Mouse (Mus musculus): ENCODE data around the gene Gramd1b. TPM values are rescaled to one million over a fixed set of nuclear protein-coding genes. Genes with fewer than 3 reads are reported as not detected.

Gramd1b gene
- total and polyA plus RNA-seq, 2 experiments from 2014 or later: 16.7 to 57.2 TPM

DNA sequence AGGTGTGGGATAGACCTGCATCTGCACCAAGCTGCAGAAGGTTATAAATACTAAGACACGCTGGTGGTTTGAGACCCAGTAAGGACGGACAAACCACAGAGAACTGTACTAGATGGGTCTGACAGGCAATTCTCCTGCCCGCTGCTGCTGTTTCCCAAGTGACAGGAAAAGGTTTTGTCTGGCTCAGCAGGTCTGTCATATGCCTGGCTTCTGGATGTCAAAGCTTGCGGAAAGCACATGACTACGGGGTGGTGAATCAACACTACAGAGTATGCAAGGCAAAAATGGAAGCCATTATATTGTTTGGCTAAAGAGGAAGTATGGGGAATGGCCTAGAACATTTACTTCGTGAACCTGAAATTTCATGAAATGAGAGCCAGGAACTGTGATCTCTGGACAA, 10.1 kb downstream of the Gramd1b start:
- no peak overlapping the region for H3K9ac ChIP-seq (replicated peaks; ENCODE audit: low read length)
- no peaks in the 10 kb centered on the region for H3K27me3 ChIP-seq (ENCODE audit: insufficient read depth, low read length)
- ATAC-seq: no peak
- no peak for DNase-seq (ENCODE audit: low spot score)
- H3K9me3 ChIP-seq (ENCODE audit: low read length): no peaks in the 10 kb centered on the region
- H3K4me3 ChIP-seq (ENCODE audit: low read length): no peak overlapping the region
- no peak overlapping the region for H3K4me2 ChIP-seq (ENCODE audit: low read depth, low read length)
- H3K4me1 ChIP-seq (ENCODE audit: insufficient read depth, low read length): peaks cover 5% of the 10 kb centered on the region; the same call in 1 of the 2 replicates
- no peak overlapping the region for H3K27ac ChIP-seq
- no peak for TF ChIP-seq CTCF (IDR thresholded peaks at IDR 0.05; ENCODE audit: low read depth)
- 75% methylated on average over 6 of the region's 6 CpGs for WGBS
- no peaks in the 10 kb centered on the region for H3K36me3 ChIP-seq (ENCODE audit: insufficient read depth, low read length)

DNA sequence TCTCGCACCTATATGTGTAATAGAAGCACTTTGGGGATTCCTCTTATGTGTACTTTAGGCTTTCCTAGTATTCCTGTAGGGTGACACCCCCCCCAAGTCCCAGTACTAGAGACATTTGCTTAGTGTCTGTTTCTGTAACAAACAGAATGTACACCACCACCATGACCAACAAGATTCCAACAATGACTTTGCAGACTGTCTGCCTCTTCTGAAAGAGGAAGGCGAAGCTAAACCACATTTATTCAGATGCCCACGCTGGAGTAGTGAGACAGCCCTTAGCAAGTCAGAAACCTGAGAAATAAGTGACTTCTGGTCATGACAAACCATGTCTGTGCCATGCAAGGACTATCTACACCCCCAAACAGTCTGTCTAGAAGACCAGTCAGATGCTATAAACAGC, 11.9 kb downstream of the Gramd1b start:
- H3K4me2 ChIP-seq (ENCODE audit: low read depth, low read length): no peak overlapping the region
- ATAC-seq: no peak
- no peak for DNase-seq (ENCODE audit: low spot score)
- H3K9me3 ChIP-seq (ENCODE audit: low read length): no peaks in the 10 kb centered on the region
- H3K36me3 ChIP-seq (ENCODE audit: insufficient read depth, low read length): no peaks in the 10 kb centered on the region
- no peak for TF ChIP-seq CTCF (IDR thresholded peaks at IDR 0.05; ENCODE audit: low read depth)
- 90% methylated on average over 3 of the region's 3 CpGs for WGBS
- H3K4me1 ChIP-seq (ENCODE audit: insufficient read depth, low read length): peaks cover 5% of the 10 kb centered on the region; the same call in 1 of the 2 replicates
- H3K27me3 ChIP-seq (ENCODE audit: insufficient read depth, low read length): no peaks in the 10 kb centered on the region
- H3K9ac ChIP-seq (replicated peaks; ENCODE audit: low read length): no peak overlapping the region
- no peak overlapping the region for H3K4me3 ChIP-seq (ENCODE audit: low read length)
- H3K27ac ChIP-seq: no peak overlapping the region

DNA sequence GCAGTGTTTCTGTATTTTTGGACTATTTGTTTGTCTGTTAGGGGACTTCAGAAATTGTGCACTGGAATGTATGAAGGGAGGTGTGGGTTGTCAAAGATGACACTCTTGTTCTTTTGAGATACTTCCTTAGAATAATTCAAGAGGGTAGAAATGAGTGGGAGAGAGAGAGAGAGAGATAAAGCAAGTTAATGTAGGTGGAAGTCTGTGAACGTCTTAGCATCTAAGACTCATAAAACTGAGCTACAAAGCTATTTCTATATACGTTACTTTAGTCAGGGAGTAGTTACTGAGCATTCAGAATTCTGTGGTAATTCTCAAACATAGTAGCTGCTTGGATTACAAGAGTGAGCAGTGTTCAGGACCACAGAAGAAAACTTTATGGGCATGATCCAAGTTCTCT, 19.2 kb downstream of the Gramd1b start:
- H3K36me3 ChIP-seq (ENCODE audit: insufficient read depth, low read length): no peaks in the 10 kb centered on the region
- no peak for ATAC-seq
- H3K27me3 ChIP-seq (ENCODE audit: insufficient read depth, low read length): no peaks in the 10 kb centered on the region
- H3K9ac ChIP-seq (replicated peaks; ENCODE audit: low read length): no peak overlapping the region
- DNase-seq (ENCODE audit: low spot score): no peak
- no peak for TF ChIP-seq CTCF (IDR thresholded peaks at IDR 0.05; ENCODE audit: low read depth)
- no peaks in the 10 kb centered on the region for H3K4me1 ChIP-seq (ENCODE audit: insufficient read depth, low read length)
- H3K27ac ChIP-seq: no peak overlapping the region
- H3K9me3 ChIP-seq (ENCODE audit: low read length): no peaks in the 10 kb centered on the region
- H3K4me2 ChIP-seq (ENCODE audit: low read depth, low read length): no peak overlapping the region
- H3K4me3 ChIP-seq (ENCODE audit: low read length): no peak overlapping the region
- 86% methylated on average over 2 of the region's 2 CpGs for WGBS

DNA sequence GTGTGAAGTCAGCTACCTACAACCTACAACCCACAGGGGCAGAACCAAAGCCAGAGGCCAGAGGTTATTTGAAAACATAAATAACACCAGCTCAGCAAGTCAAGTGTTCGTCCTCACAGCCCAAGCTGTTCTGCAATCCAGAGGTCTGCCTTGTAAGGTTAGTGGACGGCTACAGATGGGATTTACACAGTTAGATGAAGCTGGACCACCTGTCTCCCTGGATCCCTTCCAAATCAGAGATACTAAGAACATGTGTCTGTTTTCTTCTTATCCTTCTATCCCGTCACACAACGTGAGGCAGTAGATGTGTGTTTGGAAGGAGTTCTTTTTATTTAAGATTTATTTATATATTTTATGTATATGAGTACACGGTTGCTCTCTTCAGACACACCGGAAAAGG, 21.7 kb downstream of the Gramd1b start:
- WGBS: 70% methylated on average over 6 of the region's 6 CpGs
- no peaks in the 10 kb centered on the region for H3K36me3 ChIP-seq (ENCODE audit: insufficient read depth, low read length)
- no peak overlapping the region for H3K4me2 ChIP-seq (ENCODE audit: low read depth, low read length)
- H3K9me3 ChIP-seq (ENCODE audit: low read length): no peaks in the 10 kb centered on the region
- DNase-seq (ENCODE audit: low spot score) (peak; percentile 63), ATAC-seq (peak; percentile 56; the same call in 1 of the 2 replicates)
- no peaks in the 10 kb centered on the region for H3K4me1 ChIP-seq (ENCODE audit: insufficient read depth, low read length)
- no peak overlapping the region for H3K27ac ChIP-seq
- no peaks in the 10 kb centered on the region for H3K27me3 ChIP-seq (ENCODE audit: insufficient read depth, low read length)
- TF ChIP-seq CTCF (IDR thresholded peaks at IDR 0.05; ENCODE audit: low read depth): no peak
- no peak overlapping the region for H3K4me3 ChIP-seq (ENCODE audit: low read length)
- no peak overlapping the region for H3K9ac ChIP-seq (replicated peaks; ENCODE audit: low read length)

DNA sequence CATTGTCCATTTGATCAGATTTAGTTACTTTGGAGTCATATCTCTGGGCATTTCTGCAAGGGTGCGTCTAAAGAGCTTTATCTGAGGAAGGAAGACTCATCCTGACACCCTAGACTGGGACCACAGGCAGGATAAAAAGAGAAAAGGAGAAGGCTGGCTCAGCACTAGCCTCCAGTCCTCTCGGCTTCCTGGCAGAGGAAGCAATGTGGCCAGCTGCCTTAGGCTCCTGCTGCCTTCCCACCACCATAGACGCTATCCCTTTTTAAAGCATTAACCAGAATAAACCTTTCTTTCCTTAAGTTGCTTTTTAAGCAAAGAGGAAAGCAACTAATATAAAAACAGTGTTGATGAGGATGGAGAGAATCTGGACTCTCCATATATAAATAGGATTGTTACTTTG, 24.6 kb downstream of the Gramd1b start:
- WGBS: 67% methylated on average over 3 of the region's 3 CpGs
- no peak overlapping the region for H3K27ac ChIP-seq
- H3K9ac ChIP-seq (replicated peaks; ENCODE audit: low read length): no peak overlapping the region
- ATAC-seq (no peak), DNase-seq (ENCODE audit: low spot score) (no peak)
- no peaks in the 10 kb centered on the region for H3K27me3 ChIP-seq (ENCODE audit: insufficient read depth, low read length)
- H3K9me3 ChIP-seq (ENCODE audit: low read length): no peaks in the 10 kb centered on the region
- H3K36me3 ChIP-seq (ENCODE audit: insufficient read depth, low read length): no peaks in the 10 kb centered on the region
- no peak for TF ChIP-seq CTCF (IDR thresholded peaks at IDR 0.05; ENCODE audit: low read depth)
- H3K4me3 ChIP-seq (ENCODE audit: low read length): no peak overlapping the region
- no peak overlapping the region for H3K4me2 ChIP-seq (ENCODE audit: low read depth, low read length)
- no peaks in the 10 kb centered on the region for H3K4me1 ChIP-seq (ENCODE audit: insufficient read depth, low read length)

DNA sequence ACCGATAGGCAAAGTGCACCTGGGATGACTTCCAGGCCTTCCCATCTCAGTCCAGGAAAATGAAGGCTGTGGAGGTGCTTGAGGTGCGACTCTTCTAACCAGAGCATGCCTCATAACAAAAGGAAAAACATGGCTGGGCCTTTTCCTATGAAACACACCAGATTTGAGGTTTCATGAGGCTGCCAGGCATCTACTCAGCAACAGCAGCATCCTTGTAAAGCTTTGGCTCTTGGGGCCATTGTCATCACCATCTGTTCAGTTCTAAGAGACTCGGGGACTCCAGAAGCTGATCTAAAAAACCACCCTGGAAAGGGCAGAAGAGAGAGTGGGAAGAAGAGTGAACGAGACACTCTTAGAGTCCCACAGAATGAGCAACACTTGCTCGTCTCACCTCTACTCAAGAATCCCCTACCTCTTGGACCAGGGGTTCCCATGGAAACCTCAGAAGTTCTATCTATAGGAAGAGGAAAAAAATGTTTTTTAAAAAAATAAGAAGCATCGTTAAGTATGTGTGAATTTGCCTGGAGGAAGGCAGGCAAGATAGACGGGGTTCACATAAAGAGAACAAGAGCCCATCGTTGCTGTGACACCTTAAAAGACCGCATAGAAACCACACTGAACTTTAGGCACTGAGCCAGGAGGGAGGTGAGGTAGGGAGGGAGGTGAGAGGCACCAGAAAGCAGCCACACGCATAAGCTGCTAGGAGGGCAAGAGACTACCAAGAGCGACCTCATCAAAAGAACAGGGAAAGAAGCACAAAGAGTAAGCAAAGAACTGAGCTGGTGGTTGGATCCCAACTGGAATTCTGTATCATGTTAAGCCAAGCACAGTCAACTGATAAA, 25.5 kb downstream of the Gramd1b start:
- H3K27ac ChIP-seq: no peak overlapping the region

DNA sequence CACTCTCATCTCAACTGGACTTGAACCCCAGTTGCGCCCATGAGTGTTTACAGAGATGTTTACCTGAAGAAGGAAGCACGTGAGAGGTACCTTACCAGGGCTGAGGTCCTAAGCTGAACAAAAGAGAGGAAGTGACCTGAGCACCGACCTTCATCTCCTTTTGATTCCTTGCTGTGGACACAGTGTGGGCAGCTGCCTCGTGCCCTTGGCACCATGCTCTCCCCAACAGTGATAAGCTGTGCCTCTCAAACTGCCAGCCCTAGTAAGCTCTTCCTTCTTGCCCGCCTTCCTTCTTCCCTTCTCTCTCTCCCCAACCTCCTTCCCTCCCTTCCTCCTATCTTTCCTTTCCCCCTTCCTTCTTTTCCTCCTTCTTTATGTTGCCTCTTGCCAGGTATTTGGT, 26.3 kb downstream of the Gramd1b start:
- H3K4me3 ChIP-seq (ENCODE audit: low read length): no peak overlapping the region
- H3K36me3 ChIP-seq (ENCODE audit: insufficient read depth, low read length): no peaks in the 10 kb centered on the region
- 83% methylated on average over 5 of the region's 5 CpGs for WGBS
- no peak overlapping the region for H3K4me2 ChIP-seq (ENCODE audit: low read depth, low read length)
- ATAC-seq (no peak), DNase-seq (ENCODE audit: low spot score) (no peak)
- no peaks in the 10 kb centered on the region for H3K4me1 ChIP-seq (ENCODE audit: insufficient read depth, low read length)
- no peaks in the 10 kb centered on the region for H3K27me3 ChIP-seq (ENCODE audit: insufficient read depth, low read length)
- TF ChIP-seq CTCF (IDR thresholded peaks at IDR 0.05; ENCODE audit: low read depth): no peak
- H3K27ac ChIP-seq: no peak overlapping the region
- no peaks in the 10 kb centered on the region for H3K9me3 ChIP-seq (ENCODE audit: low read length)
- no peak overlapping the region for H3K9ac ChIP-seq (replicated peaks; ENCODE audit: low read length)

More for the DNA sequence above, 25.5 kb downstream of the Gramd1b start:
- ATAC-seq (0 out of 2 replicates have a peak, but pooled peaks have one; percentile 18), DNase-seq (ENCODE audit: low spot score) (peak; percentile 15)
- WGBS: 68% methylated on average over 11 of the region's 11 CpGs
- H3K4me3 ChIP-seq (ENCODE audit: low read length): no peak overlapping the region
- no peak overlapping the region for H3K9ac ChIP-seq (replicated peaks; ENCODE audit: low read length)
- H3K27me3 ChIP-seq (ENCODE audit: insufficient read depth, low read length): no peaks in the 10 kb centered on the region
- H3K9me3 ChIP-seq (ENCODE audit: low read length): no peaks in the 10 kb centered on the region
- H3K4me2 ChIP-seq (ENCODE audit: low read depth, low read length): no peak overlapping the region
- TF ChIP-seq CTCF (IDR thresholded peaks at IDR 0.05; ENCODE audit: low read depth): no peak
- H3K4me1 ChIP-seq (ENCODE audit: insufficient read depth, low read length): no peaks in the 10 kb centered on the region
- no peaks in the 10 kb centered on the region for H3K36me3 ChIP-seq (ENCODE audit: insufficient read depth, low read length)
